ENCODE assay signal across 7 mouse cellular contexts in genomic region chr11:25644767-25645622, GRCm38 (mm10).
DNase-seq lines count a peak whose midpoint lies in the region.

No protein-coding gene starts in this region.

- intact Hi-C loops in left cerebral cortex, postnatal 36 days (cut with DNase I): no loop called here

- DNase-seq in R1 (ENCODE audit: low read depth, low spot score): peak; percentile 13
- peak; percentile 28 for DNase-seq in brain, adult 2 months (ENCODE audit: low read depth, low spot score)
- DNase-seq in kidney, adult 11 months: peak; percentile 40
- peak; percentile 31 to 44 for DNase-seq in left cerebral cortex, postnatal 36 days (ENCODE audit: low spot score in 2 of 2)
- peak; percentile 47 for DNase-seq in right cerebral cortex, postnatal 4 days
- no peak for DNase-seq in liver
- no peak for DNase-seq in lung, postnatal 10 days

Comparison
In these comparisons a context has a peak if more than half of its experiments do, and no peak if none do; other contexts are left out.
1. DNase-seq: peak in R1 (single experiment), brain, adult 2 months (single experiment), kidney, adult 11 months (single experiment), left cerebral cortex, postnatal 36 days (2 of 2) and right cerebral cortex, postnatal 4 days (single experiment); none in liver (single experiment) and lung, postnatal 10 days (single experiment).